Mouse (Mus musculus) heart, embryonic 12.5 days (tissue): ENCODE measurements around the gene Insr. TPM values are rescaled to one million over a fixed set of nuclear protein-coding genes. Genes with fewer than 3 reads are reported as not detected.
"Not testable (repeated sequence)": the region's sequence is repeated elsewhere in the genome, so short reads cannot be mapped to it uniquely, and the experiment has no call there.

Source experiments
- ATAC-seq: fragments of 200-750 bp; cut with Nextera tagmentation; 2 replicates; pipeline ENCODE4 v1.8.0; 2017; ENCODE audit warnings: moderate TSS enrichment, moderate library complexity; ENCODE audit not compliant: insufficient number of reproducible peaks, low FRiP score
- H3K27ac ChIP-seq: fragments of 300-500 bp; sonication (generic); 2 replicates; pipeline ENCODE4 v1.5.1; 2016; ENCODE audit warnings: mild to moderate bottlenecking, moderate library complexity; ENCODE audit not compliant: poor library complexity, severe bottlenecking
- H3K27me3 ChIP-seq: fragments of 300-500 bp; sonication (generic); replicated peaks from 2 replicates; pipeline ENCODE4 v1.6.1; 2016; ENCODE audit warnings: mild to moderate bottlenecking, moderate library complexity
- H3K36me3 ChIP-seq: fragments of 300-500 bp; sonication (generic); 2 replicates; pipeline ENCODE4 v1.6.1; 2016; ENCODE audit warnings: mild to moderate bottlenecking, moderate library complexity
- H3K4me1 ChIP-seq: fragments of 300-500 bp; sonication (generic); replicated peaks from 2 replicates; pipeline ENCODE4 v1.6.1; 2016; ENCODE audit warnings: mild to moderate bottlenecking
- H3K4me2 ChIP-seq: fragments of 300-500 bp; sonication (generic); 2 replicates; pipeline ENCODE4 v1.6.1; 2016; ENCODE audit warnings: mild to moderate bottlenecking, moderate library complexity
- H3K4me3 ChIP-seq: fragments of 300-500 bp; sonication (generic); 2 replicates; pipeline ENCODE4 v1.5.1; 2016; ENCODE audit warnings: mild to moderate bottlenecking
- H3K9ac ChIP-seq: fragments of 300-500 bp; sonication (generic); 2 replicates; pipeline ENCODE4 v1.6.1; 2016; ENCODE audit warnings: mild to moderate bottlenecking, moderate library complexity
- H3K9me3 ChIP-seq: fragments of 300-500 bp; sonication (generic); replicated peaks from 2 replicates; pipeline ENCODE4 v1.6.1; 2016; ENCODE audit warnings: mild to moderate bottlenecking, moderate library complexity
- WGBS: fragments of 180-500 bp; shearing (Covaris S2); methylation state at CpG from one replicate; pipeline ENCODE4 v1.1.7; 2016; 5-methylcytosine and 5-hydroxymethylcytosine counted together
- polyA plus RNA-seq: library from polyadenylated mRNA; unstranded; fragments of >200 nt; fragmentation: Nextera tagmentation; extraction: Ambion mirVana; gene quantifications from 2 replicates; pipeline ENCODE4 v1.2.1, GENCODE M21; 2016

Gene Insr
- polyA plus RNA-seq, 1 experiment from 2014 or later = 48.8 TPM

- 77% methylated on average over 13 of the region's 13 CpGs for WGBS
- not testable (repeated sequence) for H3K4me2 ChIP-seq, H3K36me3 ChIP-seq
These were observed 28.9 kb upstream of the Insr start for GRCm38 (mm10) chr8:3308205-3308800.

DNA sequence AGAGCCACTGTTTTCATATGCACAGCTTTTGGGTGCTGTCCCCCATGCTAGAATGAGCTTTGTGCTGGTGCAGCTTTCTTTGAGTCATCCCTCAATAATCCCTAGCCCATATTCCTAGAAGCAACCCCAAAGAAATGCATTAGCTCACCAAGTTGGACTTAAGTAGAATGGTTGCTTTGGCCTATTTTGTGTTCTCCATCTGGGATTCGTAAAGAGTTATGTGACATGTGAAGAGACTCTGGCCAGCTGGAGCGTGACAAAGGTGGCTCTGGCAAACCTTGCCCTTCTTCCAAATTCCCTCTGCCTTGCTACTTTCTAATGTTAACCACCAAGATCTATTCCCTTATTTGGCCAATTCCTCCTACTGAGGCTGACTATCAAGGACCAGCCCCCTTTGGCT, 22.7 kb upstream of the Insr start:
- WGBS = 72% methylated on average over 2 of the region's 2 CpGs
- no peak overlapping the region for H3K9ac ChIP-seq
- H3K27me3 ChIP-seq = no peaks in the 10 kb centered on the region
- H3K4me3 ChIP-seq = no peak overlapping the region
- ATAC-seq = no peak
- no peaks in the 10 kb centered on the region for H3K36me3 ChIP-seq
- H3K9me3 ChIP-seq = peaks cover 9% of the 10 kb centered on the region
- H3K4me1 ChIP-seq = no peaks in the 10 kb centered on the region
- H3K27ac ChIP-seq = no peak overlapping the region
- H3K4me2 ChIP-seq = no peak overlapping the region

More at GRCm38 (mm10) chr8:3308205-3308800, 28.9 kb upstream of the Insr start:
- H3K4me1 ChIP-seq, H3K9ac ChIP-seq, H3K27me3 ChIP-seq, ATAC-seq, H3K27ac ChIP-seq, H3K4me3 ChIP-seq: not testable (repeated sequence)
- peaks cover 15% of the 10 kb centered on the region for H3K9me3 ChIP-seq

DNA sequence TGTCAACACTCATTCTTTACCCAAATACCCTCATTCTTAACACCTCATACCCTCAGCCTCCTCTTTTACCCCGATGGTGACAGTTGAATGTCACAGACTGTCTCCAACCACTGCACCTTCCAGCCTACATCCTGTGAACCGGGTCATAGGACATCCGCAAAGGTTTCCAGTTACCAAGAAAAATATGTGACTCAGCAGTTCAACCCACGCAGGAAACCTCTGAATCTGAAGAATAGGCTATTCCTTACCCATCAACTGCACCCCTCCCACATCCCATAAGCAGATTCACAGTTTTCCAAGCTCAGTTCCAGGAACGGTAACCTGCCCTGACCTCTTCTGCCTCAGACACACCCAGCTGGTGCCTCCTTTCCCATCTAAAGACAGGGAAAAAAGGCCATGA, 19.9 kb upstream of the Insr start:
- H3K9me3 ChIP-seq = no peaks in the 10 kb centered on the region
- H3K27ac ChIP-seq = no peak overlapping the region
- H3K27me3 ChIP-seq = no peaks in the 10 kb centered on the region
- H3K4me2 ChIP-seq = no peak overlapping the region
- H3K36me3 ChIP-seq = no peaks in the 10 kb centered on the region
- H3K4me1 ChIP-seq = no peaks in the 10 kb centered on the region
- no peak for ATAC-seq
- no peak overlapping the region for H3K4me3 ChIP-seq
- no peak overlapping the region for H3K9ac ChIP-seq
- WGBS = 69% methylated on average over 5 of the region's 5 CpGs

GRCm38 (mm10) chr8:3285824-3286223, 6.4 kb upstream of the Insr start:
- Histone ChIP-seq H3K27ac (no peak overlapping the region), H3K36me3 (no peaks in the 10 kb centered on the region), H3K4me1 (no peaks in the 10 kb centered on the region), H3K4me2 (no peak overlapping the region), H3K9me3 (no peaks in the 10 kb centered on the region), H3K4me3 (no peak overlapping the region), H3K9ac (no peak overlapping the region), H3K27me3 (no peaks in the 10 kb centered on the region)
- ATAC-seq = no peak
- WGBS = 41% methylated on average over 2 of the region's 2 CpGs

DNA sequence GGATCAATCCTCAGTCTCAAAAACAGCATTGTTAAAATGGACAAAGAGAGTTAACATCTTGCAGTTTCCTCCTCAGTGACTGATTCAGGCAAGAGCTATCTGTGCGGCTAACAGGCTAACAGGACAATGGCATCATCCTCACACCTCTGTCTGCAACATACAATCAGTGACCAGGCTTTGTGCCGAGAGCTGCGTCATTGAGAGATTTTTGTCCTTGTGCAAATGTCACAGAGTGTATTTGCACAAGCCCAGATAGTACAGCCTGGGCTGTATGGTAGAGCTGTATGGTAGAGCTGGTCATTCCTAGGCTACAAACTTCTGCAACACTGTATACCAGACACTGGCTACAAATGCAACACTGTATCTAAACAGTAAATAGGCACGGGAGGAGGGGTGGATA, 5.2 kb upstream of the Insr start:
- H3K27ac ChIP-seq = no peak overlapping the region
- no peak for ATAC-seq
- H3K4me3 ChIP-seq = no peak overlapping the region
- no peaks in the 10 kb centered on the region for H3K4me1 ChIP-seq
- no peaks in the 10 kb centered on the region for H3K9me3 ChIP-seq
- H3K4me2 ChIP-seq = no peak overlapping the region
- H3K27me3 ChIP-seq = no peaks in the 10 kb centered on the region
- WGBS = 60% methylated on average over 4 of the region's 4 CpGs
- no peaks in the 10 kb centered on the region for H3K36me3 ChIP-seq
- no peak overlapping the region for H3K9ac ChIP-seq

GRCm38 (mm10) chr8:3281296-3281695, 1.9 kb upstream of the Insr start:
- Histone ChIP-seq H3K27me3 (no peaks in the 10 kb centered on the region), H3K9ac (no peak overlapping the region), H3K9me3 (no peaks in the 10 kb centered on the region), H3K36me3 (no peaks in the 10 kb centered on the region), H3K4me3 (no peak overlapping the region), H3K4me2 (no peak overlapping the region), H3K27ac (no peak overlapping the region), H3K4me1 (peaks cover 22% of the 10 kb centered on the region)
- no peak for ATAC-seq
- 84% methylated on average over 3 of the region's 3 CpGs for WGBS

DNA sequence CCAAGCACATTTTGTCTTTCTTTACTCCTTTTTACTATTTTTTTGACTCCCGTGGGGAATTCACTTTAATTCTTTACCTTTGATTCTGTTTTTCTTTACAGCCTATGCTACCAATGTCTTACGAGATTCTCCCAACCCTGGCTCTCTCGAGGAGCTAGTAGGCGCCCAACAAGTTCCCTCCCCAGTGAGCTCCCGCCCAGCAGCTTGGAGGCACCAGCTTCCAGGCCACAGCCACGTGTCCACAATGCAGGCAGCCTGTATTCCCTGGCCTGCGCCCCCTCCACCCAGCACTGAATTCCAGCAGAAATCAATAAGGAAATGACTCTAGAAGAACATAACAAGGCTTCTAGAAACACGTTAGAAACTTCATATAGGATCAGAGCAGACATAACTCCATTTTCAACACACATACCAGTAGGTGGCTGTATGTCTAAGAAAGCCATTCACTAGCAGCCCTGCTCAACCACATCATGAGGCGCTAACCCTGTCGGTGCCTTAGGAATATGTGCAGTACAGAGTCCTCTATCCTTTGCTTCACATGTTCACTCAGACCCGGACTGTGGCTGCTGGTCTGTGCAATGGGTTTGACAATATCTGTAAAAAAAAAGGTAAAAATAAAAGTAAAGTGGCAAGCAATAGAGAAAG, 971 bp upstream of the Insr start:
- H3K27ac ChIP-seq = no peak overlapping the region
- H3K4me1 ChIP-seq = peaks cover 30% of the 10 kb centered on the region
- no peak overlapping the region for H3K9ac ChIP-seq
- H3K36me3 ChIP-seq = no peaks in the 10 kb centered on the region
- peak overlapping the region; percentile 99 for H3K4me3 ChIP-seq
- H3K4me2 ChIP-seq = peak overlapping the region; percentile 90
- H3K27me3 ChIP-seq = no peaks in the 10 kb centered on the region
- WGBS = 30% methylated on average over 11 of the region's 11 CpGs
- no peak for ATAC-seq
- H3K9me3 ChIP-seq = no peaks in the 10 kb centered on the region

GRCm38 (mm10) chr8:3279721-3280077, 282 bp upstream of the Insr start:
- Histone ChIP-seq H3K27me3 (no peaks in the 10 kb centered on the region), H3K27ac (no peak overlapping the region), H3K4me2 (peak overlapping the region; percentile 90), H3K9ac (peak overlapping the region; percentile 97), H3K4me3 (peak overlapping the region; percentile 99), H3K4me1 (peaks cover 30% of the 10 kb centered on the region), H3K9me3 (no peaks in the 10 kb centered on the region), H3K36me3 (0 out of 2 replicates have a peak, but pooled peaks cover 2% of the 10 kb centered on the region)
- WGBS = 2% methylated on average over 18 of the region's 18 CpGs
- ATAC-seq = no peak

- Histone ChIP-seq H3K9me3 (no peaks in the 10 kb centered on the region), H3K4me3 (peak overlapping the region; percentile 99), H3K9ac (peak overlapping the region; percentile 97), H3K27me3 (no peaks in the 10 kb centered on the region), H3K27ac (peak overlapping the region; percentile 94), H3K36me3 (peaks cover 11% of the 10 kb centered on the region), H3K4me1 (peaks cover 33% of the 10 kb centered on the region), H3K4me2 (peak overlapping the region; percentile 90)
- 28% methylated on average over 15 of the region's 15 CpGs for WGBS
- ATAC-seq = 0 out of 2 replicates have a peak, but pooled peaks have one; percentile 5
These were observed 1.1 kb downstream of the Insr start for GRCm38 (mm10) chr8:3278181-3278820.

DNA sequence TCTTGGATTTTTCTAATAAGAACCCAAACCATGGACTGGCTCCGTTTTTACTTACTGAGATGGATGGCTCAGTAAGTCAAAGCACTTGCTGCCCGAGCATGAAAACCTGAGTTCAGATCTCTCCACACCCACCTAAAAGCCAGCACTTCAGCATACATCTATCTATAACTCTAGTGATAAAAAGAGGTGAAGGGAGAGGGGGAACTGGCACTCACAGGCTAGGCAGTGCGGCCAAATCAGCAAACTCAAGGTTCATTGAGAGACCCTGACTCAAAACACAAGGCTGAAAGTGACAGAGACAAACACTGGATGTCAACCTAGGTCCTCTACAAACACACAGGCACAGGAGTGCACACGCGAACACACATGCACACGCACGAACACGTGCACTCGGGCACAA, 2.2 kb downstream of the Insr start:
- Histone ChIP-seq H3K27me3 (no peaks in the 10 kb centered on the region), H3K9me3 (no peaks in the 10 kb centered on the region; the same call in 1 of the 2 replicates), H3K4me3 (peak overlapping the region; percentile 99; the same call in 1 of the 2 replicates), H3K4me2 (peak overlapping the region; percentile 90), H3K36me3 (peaks cover 12% of the 10 kb centered on the region), H3K4me1 (peaks cover 33% of the 10 kb centered on the region), H3K9ac (no peak overlapping the region), H3K27ac (no peak overlapping the region)
- no peak for ATAC-seq
- 90% methylated on average over 9 of the region's 9 CpGs for WGBS

- no peak overlapping the region for H3K4me3 ChIP-seq
- H3K4me1 ChIP-seq = peaks cover 33% of the 10 kb centered on the region
- 95% methylated on average over 8 of the region's 8 CpGs for WGBS
- H3K9me3 ChIP-seq = no peaks in the 10 kb centered on the region; the same call in 1 of the 2 replicates
- no peaks in the 10 kb centered on the region for H3K27me3 ChIP-seq
- no peak overlapping the region for H3K9ac ChIP-seq
- no peak for ATAC-seq
- no peak overlapping the region for H3K4me2 ChIP-seq
- H3K36me3 ChIP-seq = peaks cover 12% of the 10 kb centered on the region
- H3K27ac ChIP-seq = no peak overlapping the region
These were observed 3.4 kb downstream of the Insr start for GRCm38 (mm10) chr8:3276009-3276408.
